13 mouse cellular contexts compared by ENCODE assay signal in genomic region chr2:124522426-124522825, GRCm38 (mm10).
DNase-seq lines count a peak whose midpoint lies in the region; ATAC-seq lines count a peak whose summit lies in the region.
"Had no signal": no experiment of that assay in that cellular context is flagged by ENCODE, and none has a peak within 500 bp of the region (broad histone marks: within the 10 kb centered on the region; RNA-seq: fewer than 3 reads in every experiment).

No protein-coding gene starts in this region.

- peak; percentile 98 for DNase-seq in heart, adult 11 months
- DNase-seq in heart, embryonic 10.5 days (ENCODE audit: low spot score), result no peak
- DNase-seq in urinary bladder, postnatal 14 days (ENCODE audit: low spot score), result peak; percentile 38
- no peak for DNase-seq in urinary bladder, postnatal 4 days (ENCODE audit: low spot score in 2 of 2)
- peak; percentile 80 for DNase-seq in heart, postnatal 10 days
- no peak for DNase-seq in cerebellum, adult 11 months
- DNase-seq: kidney, adult 9 months; liver, embryonic 13.5 days had no signal

- H3K36me3 ChIP-seq in heart, embryonic 10.5 days, result no peaks in the 10 kb centered on the region
- H3K36me3 ChIP-seq: embryonic facial prominence, embryonic 13.5 days; liver, embryonic 13.5 days had no signal

- H3K27ac ChIP-seq in heart, embryonic 10.5 days, result no peak overlapping the region
- H3K27ac ChIP-seq: embryonic facial prominence, embryonic 13.5 days; liver, embryonic 13.5 days; stomach, postnatal 0 days had no signal

- no peak overlapping the region for H3K4me3 ChIP-seq in heart, embryonic 10.5 days
- H3K4me3 ChIP-seq: embryonic facial prominence, embryonic 13.5 days; liver, embryonic 13.5 days had no signal

- no peaks in the 10 kb centered on the region for H3K27me3 ChIP-seq in heart, embryonic 10.5 days (ENCODE audit: insufficient read depth, poor library complexity, severe bottlenecking)
- H3K27me3 ChIP-seq: CH12.LX; embryonic facial prominence, embryonic 13.5 days; liver, embryonic 13.5 days had no signal

- no peaks in the 10 kb centered on the region for H3K9me3 ChIP-seq in heart, embryonic 10.5 days
- H3K9me3 ChIP-seq: embryonic facial prominence, embryonic 13.5 days; liver, embryonic 13.5 days had no signal

- intact Hi-C loops in heart, postnatal 10 days (cut with DNase I), result no loop called here

- 69% methylated on average over 3 of the region's 3 CpGs for WGBS in heart, embryonic 10.5 days

- no peak for ATAC-seq in frontal cortex, adult (ENCODE audit: low TSS enrichment)
- no peak for ATAC-seq in erythroid progenitor cell, adult 5-6 weeks (replicated peaks; ENCODE audit: low FRiP score, poor library complexity, severe bottlenecking)

- H3K4me1 ChIP-seq in heart, embryonic 10.5 days, result no peaks in the 10 kb centered on the region
- H3K4me1 ChIP-seq: embryonic facial prominence, embryonic 13.5 days; liver, embryonic 13.5 days had no signal

Comparison
In these comparisons a context has a peak if more than half of its experiments do, and no peak if none do; other contexts are left out.
1. DNase-seq: peak in heart, adult 11 months (single experiment), urinary bladder, postnatal 14 days (single experiment) and heart, postnatal 10 days (2 of 2); none in heart, embryonic 10.5 days (single experiment), urinary bladder, postnatal 4 days (0 of 2) and cerebellum, adult 11 months (single experiment).